Mouse (Mus musculus) thymus, postnatal 4 days (tissue): Measurements from ENCODE around the gene Tbxa2r.

ENCODE experiments used
- DNase-seq: peaks from one replicate; pipeline ENCODE4 v3.0.0; 2021

Tbxa2r gene

GRCm38 (mm10) chr10:81328386-81328785 is at the start of gene Tbxa2r:
Gene Tbxa2r (plus strand): TSS chr10:81328731.
- peak; percentile 92 for DNase-seq

DNA sequence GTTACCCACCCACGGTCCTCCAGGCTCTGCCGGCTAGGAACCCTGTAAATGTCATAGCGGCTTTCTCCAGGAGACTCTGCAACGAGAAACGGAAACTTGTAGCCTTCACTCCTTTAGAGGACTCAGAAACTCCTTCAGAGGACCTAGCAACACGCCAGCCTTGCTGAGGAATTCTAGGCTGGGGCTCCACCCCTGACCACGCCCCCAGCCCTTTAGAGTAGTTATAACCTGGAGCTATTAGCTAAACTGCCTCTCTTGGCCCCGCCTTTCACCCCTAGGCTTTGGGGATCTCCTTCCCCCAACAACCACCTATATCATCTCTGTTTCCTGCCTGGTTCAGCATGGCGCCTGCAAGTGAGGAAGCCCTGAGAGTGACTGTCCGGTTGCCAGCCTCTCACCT is 49.0 kb upstream of the Tbxa2r start:
- peak; percentile 40 for DNase-seq

GRCm38 (mm10) chr10:81284189-81284588 is 44.3 kb upstream of the Tbxa2r start:
- no peak for DNase-seq

DNA sequence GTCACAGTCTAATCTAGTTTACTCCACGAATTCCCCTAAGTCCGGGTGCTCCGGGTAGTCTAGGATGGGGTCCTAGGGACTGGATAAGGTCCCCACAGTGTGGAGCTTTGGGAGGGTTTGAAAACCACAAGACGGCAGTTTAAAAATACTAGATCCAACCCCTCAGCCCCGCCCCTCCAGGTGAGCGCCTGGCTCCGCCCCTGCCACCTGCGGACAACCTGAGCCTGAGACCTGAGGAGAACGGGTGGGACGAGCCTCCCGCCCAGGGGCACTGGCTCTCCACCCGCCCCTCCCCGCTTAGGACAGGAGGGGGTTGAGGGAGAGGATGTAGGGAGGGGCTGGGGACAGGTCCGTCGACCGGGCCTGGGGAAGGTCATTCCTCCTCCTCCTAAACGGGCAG is 43.8 kb upstream of the Tbxa2r start:
- DNase-seq = peak; percentile 61

GRCm38 (mm10) chr10:81285694-81286450 is 42.7 kb upstream of the Tbxa2r start:
- peak; percentile 97 for DNase-seq

DNA sequence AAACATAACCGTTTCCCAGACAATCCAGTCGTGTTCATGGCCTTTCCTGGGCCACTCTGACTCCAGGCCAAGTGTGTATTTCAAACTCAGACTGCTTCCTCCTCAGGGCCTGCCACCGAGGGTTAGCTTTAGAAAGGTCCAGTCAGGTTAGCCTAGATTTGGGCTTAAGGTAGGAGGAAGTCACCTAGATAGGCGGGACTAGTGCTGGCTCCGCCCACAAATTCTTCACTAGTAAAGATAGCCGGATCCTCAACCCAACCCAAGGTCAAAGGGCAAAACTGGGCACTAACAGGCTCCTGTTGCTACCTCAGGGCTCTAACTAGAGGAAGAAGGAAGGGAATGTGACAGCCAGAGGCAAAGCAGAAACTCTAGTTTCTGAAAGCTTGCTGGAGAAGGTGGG is 41.9 kb upstream of the Tbxa2r start:
- peak; percentile 56 for DNase-seq

DNA sequence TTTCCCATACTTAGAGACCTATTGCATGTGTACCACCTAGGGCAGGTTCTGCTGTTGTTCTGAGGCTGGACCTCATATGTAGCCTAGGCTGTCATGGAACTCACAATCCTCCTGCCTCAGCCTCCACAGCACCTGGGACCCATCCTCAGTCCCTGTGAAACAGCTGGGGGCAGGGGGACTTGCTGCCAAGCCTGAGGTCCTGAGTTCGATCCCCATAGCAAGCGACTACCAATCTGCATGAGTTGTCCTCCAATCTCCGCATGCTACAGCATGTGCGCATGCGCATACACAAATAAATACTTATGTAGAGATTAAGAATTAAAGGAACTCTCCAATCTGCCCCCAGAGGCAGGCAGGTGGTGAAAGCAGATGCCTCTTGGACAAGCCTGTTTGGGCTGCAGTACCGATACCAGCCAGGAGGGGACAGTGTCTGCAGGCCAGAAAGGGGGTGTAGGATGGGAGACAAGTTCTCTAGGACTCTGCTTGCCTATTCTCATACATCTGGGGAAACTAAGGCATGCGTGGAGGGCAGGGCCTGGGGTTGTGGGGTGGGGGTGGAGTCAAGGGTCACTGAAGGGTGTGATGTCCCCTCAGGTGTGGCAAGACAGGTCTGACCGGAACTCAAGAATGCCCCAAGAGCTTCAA is 40.9 kb upstream of the Tbxa2r start:
- DNase-seq = peak; percentile 90

DNA sequence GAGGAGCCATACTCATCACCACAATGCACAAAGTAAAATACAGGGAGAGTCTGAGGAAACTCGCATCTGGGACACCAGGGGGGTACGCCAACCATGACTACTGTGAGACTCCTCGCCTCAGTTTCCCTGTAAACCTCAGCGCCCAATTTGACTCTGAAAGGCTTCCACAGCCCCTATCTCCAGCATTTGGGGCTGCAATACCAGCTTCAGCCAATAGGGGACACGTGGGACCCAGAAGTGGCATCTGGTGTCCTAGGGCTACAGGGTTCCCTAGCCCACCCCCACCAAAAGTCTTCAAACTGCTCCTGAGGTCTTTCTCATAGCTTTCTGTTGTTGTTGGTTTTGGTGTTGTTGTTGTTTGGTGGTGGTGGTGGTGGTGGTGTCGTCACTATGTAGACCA is 39.9 kb upstream of the Tbxa2r start:
- peak; percentile 86 for DNase-seq

DNA sequence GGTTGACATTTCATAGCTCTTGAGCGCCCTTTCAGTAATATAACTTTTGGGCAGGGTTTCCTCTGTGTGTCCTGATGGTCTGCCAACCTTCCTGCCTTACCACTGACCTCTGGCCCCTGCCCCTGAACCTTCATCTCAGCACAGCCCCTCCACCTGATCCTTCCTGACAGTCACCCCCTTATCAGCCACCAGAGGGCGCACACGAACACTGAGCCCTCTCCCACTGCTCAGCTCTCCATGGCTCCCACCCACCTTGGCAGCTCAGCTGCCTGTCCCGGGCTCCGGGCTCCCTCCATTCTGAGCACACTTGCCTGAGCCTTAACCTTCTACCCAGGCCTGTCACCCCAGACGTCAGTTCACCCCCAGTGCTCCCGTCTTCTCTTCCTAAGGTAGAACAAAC is 39.3 kb upstream of the Tbxa2r start:
- peak; percentile 81 for DNase-seq

DNA sequence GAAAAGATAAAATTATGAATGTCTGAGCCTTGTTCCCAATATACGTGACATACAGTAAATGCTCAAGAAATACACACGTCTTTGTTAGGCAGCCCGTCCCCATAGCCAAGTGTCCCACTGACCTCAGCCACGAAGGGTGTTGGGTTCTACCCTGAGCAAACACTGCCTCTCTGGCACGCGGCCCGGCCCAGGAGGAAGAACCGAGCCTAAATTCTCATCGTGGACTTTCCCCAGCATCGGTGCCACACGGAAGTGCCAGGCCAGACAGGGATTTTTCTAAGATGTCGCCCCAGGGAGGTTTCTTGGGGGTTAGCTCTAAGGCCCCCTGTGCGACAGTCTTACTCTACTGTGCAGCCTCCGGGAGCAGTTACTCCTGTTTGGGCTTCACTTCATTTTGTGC is 38.7 kb upstream of the Tbxa2r start:
- no peak for DNase-seq

DNA sequence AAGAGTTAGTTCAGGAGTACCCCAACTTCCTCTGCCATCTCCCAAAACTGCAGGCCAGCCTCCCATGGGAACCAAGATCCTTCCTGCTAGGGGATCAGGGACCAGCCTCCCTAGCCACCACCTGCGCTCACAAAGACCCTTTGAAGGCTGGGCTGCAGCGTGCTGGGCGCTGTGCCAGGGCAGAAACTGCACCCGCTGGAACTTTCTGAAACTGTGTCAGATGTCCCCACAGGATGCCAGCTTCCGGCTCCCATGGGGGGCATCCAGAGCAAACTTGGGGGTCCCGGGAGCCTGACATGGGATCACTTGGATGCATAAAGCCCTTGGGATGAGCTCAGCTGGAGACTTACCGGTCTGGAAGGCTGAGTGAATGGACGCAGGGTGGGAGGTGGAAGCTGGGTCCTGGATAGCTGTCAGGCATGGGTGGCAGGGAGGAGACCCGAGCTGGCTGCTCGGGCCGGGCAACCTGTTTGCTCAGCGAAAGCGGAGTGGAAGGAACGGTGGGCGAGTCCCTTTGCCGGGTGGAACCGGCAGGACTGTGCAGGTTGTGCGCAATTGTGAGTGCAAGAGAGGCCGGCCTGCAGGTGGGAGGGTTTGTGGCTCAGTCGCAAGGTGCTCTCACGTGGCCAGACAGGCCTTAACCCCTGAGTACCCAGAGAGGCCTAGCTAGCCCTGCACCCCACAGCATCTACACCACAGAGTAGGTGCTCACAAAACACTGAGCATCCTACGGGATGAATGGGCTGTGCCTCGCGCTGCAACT is 37.7 kb upstream of the Tbxa2r start:
- peak; percentile 67 for DNase-seq

GRCm38 (mm10) chr10:81291511-81292104 is 36.9 kb upstream of the Tbxa2r start, which contains the start of gene Tjp3:
Gene Tjp3 (minus strand): TSS chr10:81291581.
- DNase-seq = no peak

DNA sequence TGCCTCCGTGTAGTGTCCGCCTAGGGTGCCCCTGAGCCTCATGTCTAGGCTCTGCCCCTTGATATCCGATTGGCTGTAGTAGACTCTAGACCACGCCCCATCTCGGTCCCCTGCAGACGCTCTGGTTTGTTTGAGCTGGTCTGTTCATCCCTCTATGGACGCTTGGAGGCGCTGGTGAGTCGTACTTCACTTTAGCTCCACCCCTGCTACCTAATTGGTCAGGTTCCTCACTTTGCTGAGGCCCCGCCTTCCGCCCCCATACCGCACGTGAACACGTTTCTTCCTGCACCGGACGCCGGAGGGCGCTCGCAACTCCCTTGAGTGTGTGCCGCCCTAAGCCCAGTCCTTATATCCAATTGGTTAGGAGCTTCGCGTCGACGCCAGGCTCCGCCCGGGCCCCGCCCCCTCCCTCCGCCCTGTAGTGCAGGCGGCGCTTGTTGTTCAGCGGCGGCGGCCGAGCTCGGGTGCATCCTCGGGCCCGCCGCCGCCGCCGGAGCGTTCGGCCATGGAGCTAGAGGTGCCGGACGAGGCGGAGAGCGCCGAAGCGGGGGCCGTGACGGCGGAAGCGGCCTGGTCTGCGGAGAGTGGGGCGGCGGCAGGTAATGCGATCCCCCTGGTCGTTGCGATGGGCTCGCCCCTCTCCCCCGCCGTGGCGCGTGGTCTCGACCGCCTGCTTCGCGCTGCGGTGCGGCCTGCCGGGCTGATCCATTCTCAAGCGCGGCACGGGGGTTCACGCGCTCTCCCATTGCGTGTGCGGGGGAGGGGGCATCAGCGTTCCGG is 35.8 kb upstream of the Tbxa2r start, which contains the start of gene Pip5k1c:
Pip5k1c (plus strand) TSS at position 410 of the 780 bp plus-strand sequence.
- DNase-seq = peak; percentile 99

GRCm38 (mm10) chr10:81293334-81294030 is 35.0 kb upstream of the Tbxa2r start:
- no peak for DNase-seq

- no peak for DNase-seq
Observed at GRCm38 (mm10) chr10:81294442-81294841, 34.1 kb upstream of the Tbxa2r start.

DNA sequence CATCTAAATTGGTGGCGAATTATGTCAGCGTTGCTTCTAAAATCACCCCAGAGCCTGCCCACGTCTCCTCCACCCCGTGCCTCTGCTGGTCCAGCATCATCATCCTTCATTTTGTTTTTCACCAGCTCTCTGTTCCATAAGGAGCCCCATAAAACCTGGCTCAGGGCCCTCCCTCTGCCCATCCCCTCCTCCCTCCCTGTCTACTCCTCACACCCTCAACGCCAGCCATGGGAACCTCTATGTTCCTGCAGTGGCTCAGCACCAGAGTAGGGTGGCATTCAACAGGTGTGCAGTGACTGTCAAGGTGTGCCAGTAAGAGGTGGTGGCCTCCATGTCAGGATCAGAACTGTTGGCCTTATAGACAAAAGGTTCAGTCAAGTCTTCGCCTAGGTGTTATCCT is 33.3 kb upstream of the Tbxa2r start:
- no peak for DNase-seq

GRCm38 (mm10) chr10:81297246-81297645 is 31.3 kb upstream of the Tbxa2r start:
- peak; percentile 78 for DNase-seq

GRCm38 (mm10) chr10:81297845-81298244 is 30.7 kb upstream of the Tbxa2r start:
- DNase-seq = peak; percentile 72

- DNase-seq = peak; percentile 67
Observed at GRCm38 (mm10) chr10:81298369-81299100, 30.0 kb upstream of the Tbxa2r start.

- DNase-seq = no peak
Observed at GRCm38 (mm10) chr10:81299585-81300351, 28.8 kb upstream of the Tbxa2r start.
